Mouse (Mus musculus) frontal cortex, adult 2 months (tissue): ENCODE results near the gene Trim39. TPM values are rescaled to one million over a fixed set of nuclear protein-coding genes. Genes with fewer than 3 reads are reported as not detected.
"Not testable (repeated sequence)": the region's sequence is repeated elsewhere in the genome, so short reads cannot be mapped to it uniquely, and the experiment has no call there.

ENCODE experiments used
- DNase-seq, 2 experiments: peaks; one replicate each; pipeline ENCODE4 v3.0.0; 2022; ENCODE audit warnings: low spot score in 1 of 2; ENCODE audit errors: extremely low spot score in 1 of 2
- polyA plus RNA-seq: library from polyadenylated mRNA; depleted of rRNA; stranded (reverse); fragments of >200 nt; gene quantifications from 2 replicates; pipeline ENCODE4 v1.2.3, GENCODE M21; 2012; rRNA removed

The Trim39 gene
- polyA plus RNA-seq, 1 experiment: 39.7 TPM

- no peak for DNase-seq
These were observed 19.7 kb downstream of the Trim39 start for GRCm38 (mm10) chr17:36252250-36252876.

- no peak for DNase-seq
These were observed 23.2 kb downstream of the Trim39 start for GRCm38 (mm10) chr17:36248886-36249285.

- no peak for DNase-seq
These were observed 26.3 kb downstream of the Trim39 start for GRCm38 (mm10) chr17:36245741-36246140.

GRCm38 (mm10) chr17:36244031-36244430 is 28.0 kb downstream of the Trim39 start:
- no peak for DNase-seq

GRCm38 (mm10) chr17:36240637-36241213 is 31.3 kb downstream of the Trim39 start:
- DNase-seq: no peak

- DNase-seq: no peak
These were observed 34.6 kb downstream of the Trim39 start for GRCm38 (mm10) chr17:36237321-36237921.

GRCm38 (mm10) chr17:36235300-36235699 is 36.7 kb downstream of the Trim39 start:
- not testable (repeated sequence) for DNase-seq

GRCm38 (mm10) chr17:36233572-36233971 is 38.5 kb downstream of the Trim39 start:
- DNase-seq: no peak

GRCm38 (mm10) chr17:36231318-36231717 is 40.7 kb downstream of the Trim39 start:
- peak in 1 of 2 experiments; percentile 42 for DNase-seq

GRCm38 (mm10) chr17:36229046-36229445 is 43.0 kb downstream of the Trim39 start:
- no peak for DNase-seq

GRCm38 (mm10) chr17:36226921-36227320 is 45.1 kb downstream of the Trim39 start:
- DNase-seq: no peak

- DNase-seq: no peak
These were observed 46.7 kb downstream of the Trim39 start for GRCm38 (mm10) chr17:36225231-36225824.

GRCm38 (mm10) chr17:36224451-36224850 is 47.6 kb downstream of the Trim39 start:
- no peak for DNase-seq

GRCm38 (mm10) chr17:36218594-36219155 is 53.4 kb downstream of the Trim39 start:
- DNase-seq: no peak

- DNase-seq: no peak
These were observed 56.5 kb downstream of the Trim39 start for GRCm38 (mm10) chr17:36215586-36215985.

Other genes starting within 250 kb of the Trim39 start
- 19.8 and 22.8 TPM in 2 replicates for gene H2-T23, start 239.4 kb downstream of the Trim39 start, polyA plus RNA-seq
- 21.6 and 23.0 TPM in 2 replicates for gene H2-T22, start 229.5 kb downstream of the Trim39 start, polyA plus RNA-seq
- gene Gm6034, start 229.3 kb downstream of the Trim39 start, polyA plus RNA-seq: not detected in 2 replicates
- gene Gm11127, start 213.9 kb downstream of the Trim39 start, polyA plus RNA-seq: 0.18 and 0.99 TPM in 2 replicates
- gene Gm19684, start 150.6 kb downstream of the Trim39 start, polyA plus RNA-seq: 0.06 TPM in 1 of 2 replicates, not detected in the other
- gene Gm7030, start 142.8 kb downstream of the Trim39 start, polyA plus RNA-seq: not detected in 2 replicates
- not detected in 2 replicates for gene Gm8909, start 103.7 kb downstream of the Trim39 start, polyA plus RNA-seq
- not detected in 2 replicates for gene H2-T3, start 82.0 kb downstream of the Trim39 start, polyA plus RNA-seq
- gene Rpp21, start 14.2 kb downstream of the Trim39 start, polyA plus RNA-seq: 60.3 and 67.4 TPM in 2 replicates
- gene H2-M10.2, start 14.2 kb upstream of the Trim39 start, polyA plus RNA-seq: not detected in 2 replicates
- gene H2-M10.1, start 53.9 kb upstream of the Trim39 start, polyA plus RNA-seq: not detected in 2 replicates
- not detected in 2 replicates for gene H2-M10.3, start 96.2 kb upstream of the Trim39 start, polyA plus RNA-seq
- not detected in 2 replicates for gene H2-M10.4, start 190.1 kb upstream of the Trim39 start, polyA plus RNA-seq